Mouse (Mus musculus) stomach, embryonic 14.5 days (tissue): Measurements from ENCODE around the gene Shmt2. TPM values are rescaled to one million over a fixed set of nuclear protein-coding genes. Genes with fewer than 3 reads are reported as not detected.

Experiments
- ATAC-seq: fragments of 200-750 bp; cut with Nextera tagmentation; 2 replicates; pipeline ENCODE4 v1.8.0; 2017; ENCODE audit warnings: low read depth, moderate TSS enrichment; ENCODE audit not compliant: insufficient number of reproducible peaks, insufficient read depth, low FRiP score
- H3K27ac ChIP-seq: fragments of 300-500 bp; sonication (generic); 2 replicates; pipeline ENCODE4 v1.5.1; 2014; ENCODE audit warnings: mild to moderate bottlenecking, low read length, moderate library complexity, mixed read lengths
- H3K27me3 ChIP-seq: fragments of 300-500 bp; sonication (generic); 2 replicates; pipeline ENCODE4 v1.6.1; 2014; ENCODE audit warnings: low read length, control low read depth, mixed read lengths; ENCODE audit not compliant: control insufficient read depth, insufficient read depth
- H3K36me3 ChIP-seq: fragments of 300-500 bp; sonication (generic); 2 replicates; pipeline ENCODE4 v1.6.1; 2014; ENCODE audit warnings: mild to moderate bottlenecking, control low read depth, low read length, moderate library complexity, mixed read lengths; ENCODE audit not compliant: control insufficient read depth, insufficient read depth
- H3K4me1 ChIP-seq: fragments of 300-500 bp; sonication (generic); 2 replicates; pipeline ENCODE4 v1.6.1; 2014; ENCODE audit warnings: low read length, control low read depth, mixed read lengths; ENCODE audit not compliant: control insufficient read depth, insufficient read depth
- H3K4me2 ChIP-seq: fragments of 300-500 bp; sonication (generic); replicated peaks from 2 replicates; pipeline ENCODE4 v1.6.1; 2014; ENCODE audit warnings: low read depth, low read length, control low read depth
- H3K4me3 ChIP-seq: fragments of 300-500 bp; sonication (generic); 2 replicates; pipeline ENCODE4 v1.5.1; 2014; ENCODE audit warnings: low read depth, low read length, control low read depth
- H3K9ac ChIP-seq: fragments of 300-500 bp; sonication (generic); replicated peaks from 2 replicates; pipeline ENCODE4 v1.6.1; 2014; ENCODE audit warnings: low read depth, mild to moderate bottlenecking, control low read depth, low read length, moderate library complexity, mixed read lengths
- H3K9me3 ChIP-seq: fragments of 300-500 bp; sonication (generic); 2 replicates; pipeline ENCODE4 v1.6.1; 2016; ENCODE audit warnings: low read depth, low read length, control low read depth; ENCODE audit not compliant: control insufficient read depth
- WGBS: fragments of 180-500 bp; shearing (Covaris S2); extraction: QIAGEN DNeasy Blood & Tissue Kit; methylation state at CpG from one replicate; pipeline ENCODE4 v1.1.7; 2014; 5-methylcytosine and 5-hydroxymethylcytosine counted together
- polyA plus RNA-seq: library from polyadenylated mRNA; unstranded; fragments of >200 nt; fragmentation: Nextera tagmentation; extraction: Ambion mirVana; gene quantifications from 2 replicates; pipeline ENCODE4 v1.2.1, GENCODE M21; 2014

Shmt2 gene
- polyA plus RNA-seq, 1 experiment from 2014 or later, result 107 TPM

GRCm38 (mm10) chr10:127480833-127481813 is 41.1 kb downstream of the Shmt2 start:
- H3K4me3 ChIP-seq, result no peak overlapping the region
- H3K4me1 ChIP-seq, result no peaks in the 10 kb centered on the region
- H3K27ac ChIP-seq, result no peak overlapping the region
- ATAC-seq, result no peak; the same call in 1 of the 2 replicates
- H3K9ac ChIP-seq, result no peak overlapping the region
- peaks cover 25% of the 10 kb centered on the region for H3K36me3 ChIP-seq
- H3K4me2 ChIP-seq, result no peak overlapping the region
- no peaks in the 10 kb centered on the region for H3K27me3 ChIP-seq
- no peaks in the 10 kb centered on the region for H3K9me3 ChIP-seq
- 80% methylated on average over 19 of the region's 19 CpGs for WGBS

GRCm38 (mm10) chr10:127479131-127479530 is 43.1 kb downstream of the Shmt2 start:
- Histone ChIP-seq H3K9ac (no peak overlapping the region), H3K27ac (no peak overlapping the region), H3K4me3 (no peak overlapping the region), H3K4me1 (no peaks in the 10 kb centered on the region), H3K4me2 (no peak overlapping the region), H3K36me3 (peaks cover 11% of the 10 kb centered on the region), H3K27me3 (no peaks in the 10 kb centered on the region), H3K9me3 (no peaks in the 10 kb centered on the region)
- WGBS, result 99% methylated on average over 4 of the region's 4 CpGs
- no peak for ATAC-seq

DNA sequence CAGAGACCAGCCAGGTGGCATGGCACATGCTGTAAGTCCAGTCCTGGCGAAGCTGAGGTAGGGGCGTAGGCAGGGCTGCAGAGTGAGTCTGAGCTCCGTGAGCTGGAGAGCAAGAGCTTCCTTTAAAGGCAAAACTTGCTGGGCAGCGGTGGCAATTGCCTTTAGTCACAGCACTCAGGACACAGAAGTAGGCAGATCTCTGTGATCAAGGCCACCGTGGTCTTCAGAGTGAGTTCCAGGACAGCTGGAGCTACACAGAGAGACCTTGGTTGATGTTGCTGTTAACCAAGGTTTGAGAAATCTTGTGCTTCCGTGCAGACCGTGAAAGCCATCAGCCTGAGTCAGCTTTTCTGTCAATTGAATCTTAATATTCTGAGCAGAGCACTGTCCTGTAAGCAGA is 44.9 kb downstream of the Shmt2 start:
- H3K36me3 ChIP-seq, result peaks cover 12% of the 10 kb centered on the region
- no peak overlapping the region for H3K4me3 ChIP-seq
- H3K27ac ChIP-seq, result no peak overlapping the region
- H3K4me1 ChIP-seq, result no peaks in the 10 kb centered on the region
- ATAC-seq, result no peak
- H3K27me3 ChIP-seq, result no peaks in the 10 kb centered on the region
- WGBS, result 87% methylated on average over 7 of the region's 7 CpGs
- H3K4me2 ChIP-seq, result no peak overlapping the region
- no peaks in the 10 kb centered on the region for H3K9me3 ChIP-seq
- no peak overlapping the region for H3K9ac ChIP-seq

DNA sequence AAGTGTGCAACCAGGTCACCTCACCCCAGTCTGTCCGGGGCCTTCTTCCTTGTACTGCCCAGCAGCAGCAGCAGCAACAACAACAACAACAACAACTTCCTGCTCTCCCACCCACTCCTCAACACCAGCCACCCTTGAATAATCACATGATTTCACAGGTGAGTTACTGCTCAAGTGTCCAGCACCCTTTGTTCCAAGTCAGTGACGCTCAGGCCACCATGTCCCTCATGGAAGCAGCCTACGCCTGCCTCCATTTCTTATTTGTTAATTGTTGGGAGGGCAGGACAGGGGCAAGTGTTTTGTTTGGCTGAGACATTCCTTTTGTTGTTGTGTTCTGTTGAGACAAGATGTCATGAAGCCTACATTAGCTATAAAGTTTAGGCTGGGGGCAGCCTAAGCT is 45.7 kb downstream of the Shmt2 start:
- no peak overlapping the region for H3K27ac ChIP-seq
- H3K4me1 ChIP-seq, result no peaks in the 10 kb centered on the region
- no peak overlapping the region for H3K4me3 ChIP-seq
- H3K4me2 ChIP-seq, result no peak overlapping the region
- peaks cover 12% of the 10 kb centered on the region for H3K36me3 ChIP-seq
- H3K9me3 ChIP-seq, result no peaks in the 10 kb centered on the region
- WGBS, result 83% methylated on average over 3 of the region's 3 CpGs
- ATAC-seq, result no peak
- H3K27me3 ChIP-seq, result no peaks in the 10 kb centered on the region
- H3K9ac ChIP-seq, result no peak overlapping the region

DNA sequence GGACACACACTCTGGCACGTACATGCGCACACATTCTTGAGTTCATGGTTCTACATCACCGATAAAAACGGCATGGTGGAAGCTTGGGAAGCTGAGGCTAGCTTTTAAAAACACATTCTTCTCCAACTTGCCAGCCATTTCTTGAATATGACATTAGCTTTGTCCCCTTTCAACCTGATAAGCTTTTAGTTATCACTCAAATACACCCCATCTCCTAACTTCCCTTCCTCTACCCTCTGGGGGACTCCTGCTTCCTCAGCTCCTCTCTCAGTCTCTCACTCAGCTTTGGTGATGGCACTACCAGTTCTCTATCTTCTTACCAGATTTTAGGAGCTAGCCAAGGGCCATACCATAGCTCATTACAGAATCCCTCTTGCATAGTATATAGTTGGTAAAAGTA is 47.1 kb downstream of the Shmt2 start:
- no peak overlapping the region for H3K4me3 ChIP-seq
- H3K36me3 ChIP-seq, result peaks cover 12% of the 10 kb centered on the region
- ATAC-seq, result no peak
- no peak overlapping the region for H3K4me2 ChIP-seq
- no peak overlapping the region for H3K9ac ChIP-seq
- 96% methylated on average over 4 of the region's 4 CpGs for whole genome bisulfite sequencing
- H3K27ac ChIP-seq, result no peak overlapping the region
- no peaks in the 10 kb centered on the region for H3K27me3 ChIP-seq
- H3K4me1 ChIP-seq, result no peaks in the 10 kb centered on the region
- no peaks in the 10 kb centered on the region for H3K9me3 ChIP-seq

GRCm38 (mm10) chr10:127472722-127473121 is 49.5 kb downstream of the Shmt2 start:
- H3K4me3 ChIP-seq, result no peak overlapping the region
- no peak overlapping the region for H3K4me2 ChIP-seq
- no peaks in the 10 kb centered on the region for H3K27me3 ChIP-seq
- no peaks in the 10 kb centered on the region for H3K4me1 ChIP-seq
- no peak overlapping the region for H3K27ac ChIP-seq
- no peak for ATAC-seq
- peaks cover 12% of the 10 kb centered on the region for H3K36me3 ChIP-seq
- H3K9me3 ChIP-seq, result no peaks in the 10 kb centered on the region
- no peak overlapping the region for H3K9ac ChIP-seq
- WGBS, result 86% methylated on average over 9 of the region's 9 CpGs

GRCm38 (mm10) chr10:127471281-127471988 is 50.8 kb downstream of the Shmt2 start:
- Histone ChIP-seq H3K27ac (peak overlapping the region; percentile 39; the same call in 1 of the 2 replicates), H3K27me3 (no peaks in the 10 kb centered on the region), H3K9me3 (no peaks in the 10 kb centered on the region), H3K4me2 (no peak overlapping the region), H3K4me1 (no peaks in the 10 kb centered on the region), H3K9ac (no peak overlapping the region), H3K4me3 (no peak overlapping the region), H3K36me3 (peaks cover 10% of the 10 kb centered on the region)
- WGBS, result 61% methylated on average over 15 of the region's 15 CpGs
- no peak for ATAC-seq
